Mouse (Mus musculus) MEL (cell line): ENCODE data around the gene Zswim5. TPM values are rescaled to one million over a fixed set of nuclear protein-coding genes. Genes with fewer than 3 reads are reported as not detected.
A peak's percentile ranks its signal among the peaks of the same experiment; 100 is the strongest.

Experiments
- DNase-seq: peaks from one replicate; pipeline ENCODE4 v3.0.0; 2011; ENCODE audit warnings: low read depth, low spot score
- H3K27ac ChIP-seq: 2 replicates; pipeline ENCODE4 v1.5.1; 2012; ENCODE audit warnings: low read depth, mild to moderate bottlenecking, control low read depth, low read length, moderate library complexity; ENCODE audit not compliant: control insufficient read depth
- H3K27me3 ChIP-seq, 2 experiments: fragments of 150-350 bp in 1 of 2; sonication (generic) in 1 of 2; 2 replicates each; pipeline ENCODE4 v1.6.1; 2012; ENCODE audit warnings: low read length in 2 of 2, mild to moderate bottlenecking in 2 of 2, improper control_type of control experiment in 1 of 2, moderate library complexity in 1 of 2; ENCODE audit not compliant: insufficient read depth in 2 of 2, control insufficient read depth in 1 of 2
- H3K36me3 ChIP-seq, 2 experiments: 2 replicates each; pipeline ENCODE4 v1.6.1; 2012 to 2014; ENCODE audit warnings: low read length in 2 of 2, improper control_type of control experiment in 1 of 2, inconsistent platforms in 1 of 2, mild to moderate bottlenecking in 1 of 2; ENCODE audit not compliant: insufficient read depth in 2 of 2, control insufficient read depth in 1 of 2
- H3K4me1 ChIP-seq, 2 experiments: fragments of 150-350 bp in 1 of 2; sonication (generic) in 1 of 2; 2 replicates each; pipeline ENCODE4 v1.6.1; 2012; ENCODE audit warnings: low read length in 2 of 2, improper control_type of control experiment in 1 of 2, mild to moderate bottlenecking in 1 of 2; ENCODE audit not compliant: insufficient read depth in 2 of 2, control insufficient read depth in 1 of 2
- H3K4me3 ChIP-seq, 2 experiments: fragments of 150-350 bp in 1 of 2; sonication (generic) in 1 of 2; 2 replicates each; pipeline ENCODE4 v1.5.1; 2012; ENCODE audit warnings: low read depth in 2 of 2, low read length in 2 of 2, mild to moderate bottlenecking in 2 of 2, moderate library complexity in 2 of 2, control low read depth in 1 of 2, improper control_type of control experiment in 1 of 2; ENCODE audit not compliant: control insufficient read depth in 1 of 2, insufficient read depth in 1 of 2
- H3K79me2 ChIP-seq: 2 replicates; pipeline ENCODE4 v1.6.1; 2012; ENCODE audit warnings: mild to moderate bottlenecking, low read length, moderate library complexity; ENCODE audit not compliant: control insufficient read depth, poor library complexity, insufficient read depth
- H3K9ac ChIP-seq: 2 replicates; pipeline ENCODE4 v1.6.1; 2012; ENCODE audit warnings: low read depth, mild to moderate bottlenecking, control low read depth, low read length, moderate library complexity; ENCODE audit not compliant: control insufficient read depth, poor library complexity, severe bottlenecking
- H3K9me3 ChIP-seq: fragments of 150-350 bp; sonication (generic); replicated peaks from 2 replicates; pipeline ENCODE4 v1.6.1; 2012; ENCODE audit warnings: mild to moderate bottlenecking, low read length, improper control_type of control experiment, moderate library complexity; ENCODE audit not compliant: insufficient read depth
- BHLHE40 ChIP-seq: IDR thresholded peaks from 2 replicates; pipeline ENCODE4 v1.6.1; 2012; ENCODE audit warnings: low read depth, mild to moderate bottlenecking, inconsistent platforms, low read length, improper control_type of control experiment, borderline replicate concordance
- ELF1 ChIP-seq: IDR thresholded peaks from 2 replicates; pipeline ENCODE4 v1.6.1; 2014; ENCODE audit warnings: low read depth, mild to moderate bottlenecking, inconsistent platforms, low read length, improper control_type of control experiment, moderate library complexity
- EP300 ChIP-seq, 2 experiments: IDR thresholded peaks; 2 replicates each; pipeline ENCODE4 v1.6.1; 2011; ENCODE audit warnings: improper control_type of control experiment in 2 of 2, low read length in 2 of 2, low read depth in 1 of 2, mild to moderate bottlenecking in 1 of 2
- ETS1 ChIP-seq: IDR thresholded peaks from 2 replicates; pipeline ENCODE4 v1.6.1; 2012; ENCODE audit warnings: low read depth, mild to moderate bottlenecking, inconsistent platforms, low read length, improper control_type of control experiment, moderate library complexity
- GABPA ChIP-seq: IDR thresholded peaks from 2 replicates; pipeline ENCODE4 v1.6.1; 2012; ENCODE audit warnings: low read depth, mild to moderate bottlenecking, inconsistent platforms, low read length, improper control_type of control experiment, moderate library complexity
- HCFC1 ChIP-seq: IDR thresholded peaks from 2 replicates; pipeline ENCODE4 v1.6.1; 2012; ENCODE audit warnings: low read depth, mild to moderate bottlenecking, inconsistent platforms, low read length, improper control_type of control experiment, moderate library complexity
- MAZ ChIP-seq: IDR thresholded peaks from 2 replicates; pipeline ENCODE4 v1.6.1; 2012; ENCODE audit warnings: low read depth, mild to moderate bottlenecking, inconsistent platforms, low read length, improper control_type of control experiment
- MEF2A ChIP-seq: IDR thresholded peaks from 2 replicates; pipeline ENCODE4 v1.6.1; 2014; ENCODE audit warnings: low read depth, mild to moderate bottlenecking, inconsistent platforms, low read length, improper control_type of control experiment; ENCODE audit not compliant: poor library complexity, insufficient replicate concordance, severe bottlenecking; ENCODE audit errors: extremely low read depth
- MXI1 ChIP-seq: IDR thresholded peaks from 2 replicates; pipeline ENCODE4 v1.6.1; 2011; ENCODE audit warnings: mild to moderate bottlenecking, low read depth, low read length, improper control_type of control experiment
- NELFE ChIP-seq: IDR thresholded peaks from 2 replicates; pipeline ENCODE4 v1.6.1; 2011; ENCODE audit warnings: low read depth, low read length, improper control_type of control experiment
- POLR2A ChIP-seq, 2 experiments: IDR thresholded peaks; 2 replicates each; pipeline ENCODE4 v1.6.1; 2011 to 2012; ENCODE audit warnings: low read length in 2 of 2, mild to moderate bottlenecking in 2 of 2, control low read depth in 1 of 2, improper control_type of control experiment in 1 of 2, low read depth in 1 of 2, moderate library complexity in 1 of 2; ENCODE audit not compliant: control insufficient read depth in 1 of 2, insufficient read depth in 1 of 2, poor library complexity in 1 of 2
- POLR2AphosphoS2 ChIP-seq: IDR thresholded peaks from 2 replicates; pipeline ENCODE4 v1.6.1; 2011; ENCODE audit warnings: low read length, improper control_type of control experiment
- POLR2AphosphoS5 ChIP-seq: IDR thresholded peaks from 2 replicates; pipeline ENCODE4 v1.6.1; 2012; ENCODE audit warnings: low read depth, borderline replicate concordance, mild to moderate bottlenecking, inconsistent platforms, low read length, moderate library complexity, mixed read lengths
- SIN3A ChIP-seq: IDR thresholded peaks from 2 replicates; pipeline ENCODE4 v1.6.1; 2012; ENCODE audit warnings: low read length, improper control_type of control experiment, inconsistent platforms
- USF1 ChIP-seq: IDR thresholded peaks from 2 replicates; pipeline ENCODE4 v1.6.1; 2014; ENCODE audit warnings: low read depth, mild to moderate bottlenecking, inconsistent platforms, low read length, improper control_type of control experiment, moderate library complexity
- USF2 ChIP-seq, 2 experiments: IDR thresholded peaks; 2 replicates each; pipeline ENCODE4 v1.6.1; 2011 to 2012; ENCODE audit warnings: improper control_type of control experiment in 2 of 2, low read length in 2 of 2, borderline replicate concordance in 1 of 2, inconsistent platforms in 1 of 2, low read depth in 1 of 2, mild to moderate bottlenecking in 1 of 2; ENCODE audit not compliant: insufficient read depth in 1 of 2
- ZC3H11A ChIP-seq: IDR thresholded peaks from 2 replicates; pipeline ENCODE4 v1.6.1; 2012; ENCODE audit warnings: low read depth, mild to moderate bottlenecking, inconsistent platforms, low read length, improper control_type of control experiment
- polyA plus RNA-seq, 2 experiments: library from polyadenylated mRNA; stranded (reverse) in 1 of 2; unstranded in 1 of 2; fragments of >175 nt in 1 of 2; fragments of >200 nt in 1 of 2; gene quantifications; 2 replicates each; pipeline versions ENCODE4 v1.2.1 to v1.2.4; 2012; ENCODE audit warnings: low replicate concordance in 2 of 2, low read depth in 1 of 2; ENCODE audit not compliant: insufficient read length in 2 of 2, insufficient read depth in 1 of 2, missing spikeins in 1 of 2
- total RNA-seq: library from RNA; depleted of rRNA; stranded (reverse); fragments of 300-350 nt; gene quantifications from 2 replicates; pipeline ENCODE4 v1.2.3, GENCODE M21; 2012

Zswim5 gene
- total and polyA plus RNA-seq, 3 experiments: 0.03 TPM; not detected in 2

GRCm38 (mm10) chr4:116993672-116994621, 116.8 kb downstream of the Zswim5 start, which contains the start of gene Urod (continued):
- TF ChIP-seq GABPA (no peak), EP300 (IDR thresholded peaks at IDR 0.05; ENCODE audit: low read depth in 1 of 2, low read length in 2 of 2) (peak; percentile 50 to 77; a peak in 3 of 4 replicates), POLR2AphosphoS2 (no peak), MEF2A (no peak)

GRCm38 (mm10) chr4:116995131-116995797, 118.1 kb downstream of the Zswim5 start, which contains the start of gene Hectd3:
Gene Hectd3 (plus strand): TSS chr4:116995317.
- peaks cover 0 to 5% of the 10 kb centered on the region in 2 experiments; a peak in 2 of 4 replicates for H3K4me1 ChIP-seq
- no peaks in the 10 kb centered on the region for H3K27me3 ChIP-seq
- peak within 1 kb of the TSS; percentile 77 for H3K9ac ChIP-seq
- H3K4me3 ChIP-seq: peak within 1 kb of the TSS; percentile 65 to 85
- peak; percentile 80 for DNase-seq
- peaks cover 0 to 5% of the 10 kb centered on the region in 2 experiments; a peak in 2 of 4 replicates for H3K36me3 ChIP-seq
- peak within 1 kb of the TSS; percentile 70 for H3K27ac ChIP-seq
- TF ChIP-seq ZC3H11A: no peak
- TF ChIP-seq ELF1: no peak
- TF ChIP-seq NELFE: 0 out of 2 replicates have a peak, but pooled peaks have one; percentile 33
- peak; percentile 80 for TF ChIP-seq SIN3A
- 0 out of 2 replicates have a peak, but pooled peaks have one; percentile 14 for TF ChIP-seq BHLHE40
- peak; percentile 67 for TF ChIP-seq USF1
- peak in 1 of 2 experiments; percentile 32; a peak in 1 of 4 replicates for TF ChIP-seq POLR2A (IDR thresholded peaks at IDR 0.05; ENCODE audit: control insufficient read depth in 1 of 2, insufficient read depth in 1 of 2, low read depth in 1 of 2, low read length in 2 of 2, poor library complexity in 1 of 2)
- TF ChIP-seq HCFC1: peak; percentile 71
- no peak for TF ChIP-seq ETS1
- no peak for TF ChIP-seq EP300 (IDR thresholded peaks at IDR 0.05; ENCODE audit: low read depth in 1 of 2, low read length in 2 of 2)
- no peak for TF ChIP-seq POLR2AphosphoS5
- peak; percentile 97 for TF ChIP-seq MXI1
- TF ChIP-seq MAZ: 0 out of 2 replicates have a peak, but pooled peaks have one; percentile 49
- TF ChIP-seq USF2 (IDR thresholded peaks at IDR 0.05; ENCODE audit: borderline replicate concordance in 1 of 2, insufficient read depth in 1 of 2, low read depth in 1 of 2, low read length in 2 of 2): no peak
- TF ChIP-seq GABPA: no peak
- H3K79me2 ChIP-seq: peaks cover 6% of the 10 kb centered on the region; the same call in 1 of the 2 replicates
- H3K9me3 ChIP-seq: no peaks in the 10 kb centered on the region
